Mouse (Mus musculus) cerebral cortex, adult 2 months (tissue): ENCODE data around the gene Cd69.

Experiments
- WGBS: fragments of 180-500 bp; shearing (Covaris S2); methylation state at CpG from one replicate; pipeline ENCODE4 v1.1.7; 2018; 5-methylcytosine and 5-hydroxymethylcytosine counted together

Cd69 gene

DNA sequence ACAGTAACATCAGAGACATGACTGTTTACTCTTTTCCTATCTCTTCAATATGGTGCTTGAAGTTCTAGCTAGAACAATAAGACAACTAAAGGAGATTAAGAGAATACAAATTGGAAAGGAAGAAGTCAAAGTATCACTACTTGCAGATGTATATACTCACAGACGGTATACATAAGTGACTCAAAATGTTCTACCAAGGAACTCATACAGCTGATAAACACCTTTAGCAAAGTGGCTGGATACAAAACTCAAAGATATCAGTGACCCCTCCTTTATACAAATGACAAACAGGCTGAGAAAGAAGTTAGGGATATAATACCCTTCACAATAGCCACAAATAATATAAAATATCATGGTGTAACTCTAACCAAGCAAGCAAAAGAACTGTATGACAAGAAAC is 54.2 kb downstream of the Cd69 start:
- 96% methylated on average over 1 of the region's 1 CpGs for WGBS

DNA sequence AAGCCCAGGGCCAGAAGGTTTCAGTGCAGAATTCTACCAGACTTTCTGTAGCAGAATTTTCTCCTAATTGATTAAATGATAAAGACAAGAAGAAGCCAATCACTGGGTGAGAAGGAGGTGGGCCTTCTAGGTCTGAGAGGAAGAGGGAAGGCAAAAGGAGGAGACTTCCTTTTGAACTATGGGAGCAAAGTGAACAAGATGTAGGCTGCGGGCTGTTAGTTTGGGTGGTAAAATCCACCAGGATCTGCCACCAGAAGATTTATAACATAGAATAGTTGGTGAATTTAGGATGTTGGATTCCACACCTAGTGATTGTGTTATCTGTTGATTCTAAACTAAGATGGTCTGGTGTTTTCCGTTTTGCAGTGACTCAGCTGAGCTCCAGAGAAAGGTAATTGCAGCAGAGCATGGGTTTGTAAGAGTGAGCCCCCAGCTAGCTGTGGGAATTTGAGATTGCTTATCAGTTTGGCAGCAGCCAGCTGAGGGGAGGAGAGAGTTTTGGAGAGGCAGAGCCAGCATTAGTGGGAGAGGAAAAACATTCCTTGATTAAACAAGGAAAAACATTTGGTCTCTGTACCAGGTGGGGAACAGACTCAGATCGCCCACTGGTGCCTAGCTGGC is 55.2 kb downstream of the Cd69 start:
- 91% methylated on average over 3 of the region's 3 CpGs for WGBS

- WGBS, result 80% methylated on average over 5 of the region's 5 CpGs
These were observed 57.0 kb downstream of the Cd69 start for GRCm38 (mm10) chr6:129218191-129218696.
